Mouse (Mus musculus) CH12.LX (cell line): ENCODE measurements at regions not wholly inside any gene's neighbourhood (a gene's known extent, or its start where the extent isn't known, plus 50 kb on each side); places are given as distances from the start of the nearest gene placed in this dataset.

Experiments
- DNase-seq: peaks from one replicate; pipeline ENCODE4 v3.0.0-alpha.2; 2013; ENCODE audit errors: extremely low read depth
- H3K27ac ChIP-seq: 2 replicates; pipeline ENCODE4 v1.5.1; 2012; ENCODE audit warnings: low read depth, mild to moderate bottlenecking, control low read depth, moderate library complexity; ENCODE audit not compliant: insufficient read depth
- H3K27me3 ChIP-seq: replicated peaks from 2 replicates; pipeline ENCODE3; 2012; ENCODE audit warnings: inconsistent platforms
- H3K36me3 ChIP-seq, 2 experiments: replicated peaks in 1 of 2; 2 replicates each; pipeline versions ENCODE3 to v1.6.1; 2012; ENCODE audit warnings: inconsistent platforms in 1 of 2, low read length in 1 of 2, mild to moderate bottlenecking in 1 of 2, mixed read lengths in 1 of 2, moderate library complexity in 1 of 2; ENCODE audit not compliant: control insufficient read depth in 1 of 2, insufficient read depth in 1 of 2
- H3K4me1 ChIP-seq, 2 experiments: 2 replicates each; pipeline ENCODE4 v1.6.1; 2012; ENCODE audit warnings: inconsistent platforms in 1 of 2, moderate library complexity in 1 of 2; ENCODE audit not compliant: insufficient read depth in 2 of 2, control insufficient read depth in 1 of 2
- H3K4me2 ChIP-seq: 2 replicates; pipeline ENCODE4 v1.6.1; 2012; ENCODE audit warnings: low read depth, mild to moderate bottlenecking, control low read depth; ENCODE audit not compliant: poor library complexity, insufficient read depth, severe bottlenecking
- H3K4me3 ChIP-seq, 3 experiments: fragments of 150-350 bp in 1 of 3; sonication (generic) in 1 of 3; replicated peaks in 1 of 3; 2 replicates each; pipeline versions ENCODE3 to v1.5.1; 2011 to 2012; ENCODE audit warnings: low read depth in 2 of 3, low read length in 2 of 3, mild to moderate bottlenecking in 2 of 3, moderate library complexity in 2 of 3, control low read depth in 1 of 3, improper control_type of control experiment in 1 of 3, inconsistent platforms in 1 of 3, mixed read lengths in 1 of 3; ENCODE audit not compliant: poor library complexity in 1 of 3
- H3K79me2 ChIP-seq: replicated peaks from 2 replicates; pipeline ENCODE4 v1.6.1; 2012; ENCODE audit warnings: mild to moderate bottlenecking, moderate library complexity; ENCODE audit not compliant: control insufficient read depth, poor library complexity, insufficient read depth, severe bottlenecking; ENCODE audit errors: extremely low read depth
- H3K9ac ChIP-seq: 2 replicates; pipeline ENCODE4 v1.6.1; 2012; ENCODE audit warnings: low read depth, mild to moderate bottlenecking, control low read depth, moderate library complexity; ENCODE audit not compliant: insufficient read depth
- H3K9me3 ChIP-seq: replicated peaks from 2 replicates; pipeline ENCODE3; 2012; ENCODE audit warnings: low read length, inconsistent platforms, mixed read lengths
- CHD1 ChIP-seq: IDR thresholded peaks from 2 replicates; pipeline ENCODE4 v1.6.1; 2012; ENCODE audit warnings: low read depth, low read length, improper control_type of control experiment, inconsistent platforms
- CHD2 ChIP-seq: IDR thresholded peaks from 2 replicates; pipeline ENCODE4 v1.6.1; 2011; ENCODE audit warnings: low read length, improper control_type of control experiment
- CTCF ChIP-seq, 2 experiments: IDR thresholded peaks in 1 of 2; conservative IDR thresholded peaks in 1 of 2; 2 replicates each; pipeline ENCODE4 v1.5.1; 2011 to 2012; ENCODE audit warnings: low read depth in 2 of 2, low read length in 2 of 2, improper control_type of control experiment in 1 of 2, inconsistent platforms in 1 of 2, mild to moderate bottlenecking in 1 of 2, moderate library complexity in 1 of 2
- ELF1 ChIP-seq: IDR thresholded peaks from 2 replicates; pipeline ENCODE4 v1.6.1; 2014; ENCODE audit warnings: low read depth, mild to moderate bottlenecking, inconsistent platforms, low read length, improper control_type of control experiment
- EP300 ChIP-seq: IDR thresholded peaks from 2 replicates; pipeline ENCODE4 v1.6.1; 2011; ENCODE audit warnings: low read length, improper control_type of control experiment
- ETS1 ChIP-seq: conservative IDR thresholded peaks from 2 replicates; pipeline ENCODE4 v1.6.1; 2012; ENCODE audit warnings: low read depth, mild to moderate bottlenecking, inconsistent platforms, low read length, improper control_type of control experiment, moderate library complexity
- GABPA ChIP-seq: IDR thresholded peaks from 2 replicates; pipeline ENCODE4 v1.6.1; 2012; ENCODE audit warnings: low read depth, low read length, improper control_type of control experiment, inconsistent platforms; ENCODE audit not compliant: insufficient replicate concordance
- MAFK ChIP-seq: IDR thresholded peaks from 2 replicates; pipeline ENCODE4 v1.6.1; 2011; ENCODE audit warnings: low read length, improper control_type of control experiment; ENCODE audit not compliant: insufficient replicate concordance
- MEF2A ChIP-seq: IDR thresholded peaks from 2 replicates; pipeline ENCODE4 v1.6.1; 2014; ENCODE audit warnings: low read depth, mild to moderate bottlenecking, inconsistent platforms, low read length, improper control_type of control experiment, borderline replicate concordance
- NELFE ChIP-seq: IDR thresholded peaks from 2 replicates; pipeline ENCODE4 v1.6.1; 2011; ENCODE audit warnings: low read depth, low read length, improper control_type of control experiment
- PAX5 ChIP-seq: IDR thresholded peaks from 2 replicates; pipeline ENCODE4 v1.6.1; 2012; ENCODE audit warnings: low read length, inconsistent platforms, mixed read lengths
- SIN3A ChIP-seq: IDR thresholded peaks from 2 replicates; pipeline ENCODE4 v1.6.1; 2012; ENCODE audit warnings: low read length, improper control_type of control experiment, inconsistent platforms
- SMC3 ChIP-seq: IDR thresholded peaks from 2 replicates; pipeline ENCODE4 v1.6.1; 2011; ENCODE audit warnings: low read depth, low read length, improper control_type of control experiment
- TBP ChIP-seq: conservative IDR thresholded peaks from 2 replicates; pipeline ENCODE4 v1.6.1; 2011; ENCODE audit warnings: low read depth, low read length, improper control_type of control experiment
- UBTF ChIP-seq: IDR thresholded peaks from 2 replicates; pipeline ENCODE4 v1.6.1; 2012; ENCODE audit warnings: low read depth, mild to moderate bottlenecking, inconsistent platforms, low read length, improper control_type of control experiment, moderate library complexity
- ZC3H11A ChIP-seq: IDR thresholded peaks from 2 replicates; pipeline ENCODE4 v1.6.1; 2012; ENCODE audit warnings: low read depth, mild to moderate bottlenecking, inconsistent platforms, low read length, improper control_type of control experiment
- ZKSCAN1 ChIP-seq: IDR thresholded peaks from 2 replicates; pipeline ENCODE4 v1.6.1; 2012; ENCODE audit warnings: low read depth, inconsistent platforms, low read length, improper control_type of control experiment, borderline replicate concordance
- ZMIZ1 ChIP-seq: IDR thresholded peaks from 2 replicates; pipeline ENCODE4 v1.6.1; 2012; ENCODE audit warnings: low read depth, mild to moderate bottlenecking, inconsistent platforms, low read length, improper control_type of control experiment
- ZNF384 ChIP-seq: IDR thresholded peaks from 2 replicates; pipeline ENCODE4 v1.6.1; 2012; ENCODE audit warnings: low read depth, low read length, improper control_type of control experiment, inconsistent platforms
- dilution Hi-C: fragments of 300-500 bp; cut with MboI; formaldehyde crosslinking; loops from 2 replicates; pipeline ENCODE4 v1.14.3; 2020; ENCODE audit warnings: low sequenced_read_pairs; ENCODE audit not compliant: extremely low pct_unique_long_range_greater_than_20kb, extremely low pct_ligation_motif_present
- in situ Hi-C: fragments of 300-500 bp; cut with MboI; formaldehyde crosslinking; loops from 3 replicates; pipeline ENCODE4 v1.14.3; 2019; ENCODE audit warnings: low sequenced_read_pairs, low pct_ligation_motif_present, low pct_unique_long_range_greater_than_20kb, mixed read lengths

- H3K36me3 ChIP-seq: peaks cover 0 to 11% of the 10 kb centered on the region in 2 experiments
- no peak overlapping the region for H3K4me3 ChIP-seq
- TF ChIP-seq ZKSCAN1: no peak
- no peak for TF ChIP-seq CHD1
- TF ChIP-seq ZNF384: peak; percentile 95
- TF ChIP-seq SIN3A: no peak
- TF ChIP-seq EP300: peak; percentile 82
- no peak for TF ChIP-seq SMC3
- TF ChIP-seq ZMIZ1: no peak
- TF ChIP-seq MEF2A: no peak
- no peak for TF ChIP-seq PAX5
- no peak for TF ChIP-seq ZC3H11A
- TF ChIP-seq ETS1: peak; percentile 41
- TF ChIP-seq GABPA: no peak
- dilution Hi-C loops (no loop called here), in situ Hi-C loops (no loop called here)
- H3K9ac ChIP-seq: no peak overlapping the region
- peak; percentile 13 for DNase-seq
- H3K4me2 ChIP-seq: peak overlapping the region; percentile 13; the same call in 1 of the 2 replicates
- no peak overlapping the region for H3K27ac ChIP-seq
- no peaks in the 10 kb centered on the region for H3K79me2 ChIP-seq
- no peaks in the 10 kb centered on the region for H3K9me3 ChIP-seq
- H3K27me3 ChIP-seq: no peaks in the 10 kb centered on the region
- H3K4me1 ChIP-seq: peaks cover 20 to 62% of the 10 kb centered on the region in 2 experiments
Observed at GRCm38 (mm10) chr6:31288421-31289233, 109.9 kb upstream of the Mkln1 start.

DNA sequence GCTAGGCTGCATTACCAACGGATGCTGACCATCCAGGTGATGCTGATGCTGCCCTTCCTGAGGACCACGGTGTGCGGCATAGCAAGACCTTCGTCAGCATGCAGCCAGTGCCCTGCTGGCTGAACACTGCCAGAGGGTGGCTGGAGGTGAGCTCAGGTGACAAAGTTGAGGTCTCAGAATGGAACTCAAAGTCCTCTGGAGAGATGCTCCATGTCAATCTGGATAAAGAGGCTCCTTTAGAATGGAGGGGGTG, 109.4 kb upstream of the Mkln1 start:
- Histone ChIP-seq H3K36me3 (peaks cover 0 to 11% of the 10 kb centered on the region in 2 experiments), H3K4me2 (no peak overlapping the region), H3K9me3 (no peaks in the 10 kb centered on the region), H3K4me1 (peaks cover 17 to 57% of the 10 kb centered on the region in 2 experiments), H3K4me3 (no peak overlapping the region), H3K79me2 (no peaks in the 10 kb centered on the region), H3K27ac (no peak overlapping the region), H3K9ac (no peak overlapping the region), H3K27me3 (no peaks in the 10 kb centered on the region)
- in situ Hi-C loops: no loop called here
- no peak for TF ChIP-seq CHD1
- TF ChIP-seq UBTF: no peak
- no peak for TF ChIP-seq MAFK
- TF ChIP-seq PAX5: no peak
- TF ChIP-seq SIN3A: no peak
- TF ChIP-seq NELFE: no peak
- TF ChIP-seq TBP: no peak
- TF ChIP-seq ELF1: no peak
- no peak for TF ChIP-seq CTCF (conservative IDR thresholded peaks at IDR 0.05 in 1 of 2, IDR thresholded peaks at IDR 0.05 in 1 of 2; ENCODE audit: low read depth in 2 of 2, low read length in 2 of 2)
- no peak for TF ChIP-seq CHD2
- no peak for DNase-seq
- dilution Hi-C loops: no loop called here
